Mouse (Mus musculus) hindbrain, embryonic 16.5 days (tissue): ENCODE results near the gene Mical2. TPM values are rescaled to one million over a fixed set of nuclear protein-coding genes. Genes with fewer than 3 reads are reported as not detected.

Experiments
- ATAC-seq: fragments of 200-750 bp; cut with Nextera tagmentation; 2 replicates; pipeline ENCODE4 v1.8.0; 2017; ENCODE audit warnings: moderate TSS enrichment, moderate library complexity
- H3K27ac ChIP-seq: fragments of 300-500 bp; sonication (generic); 2 replicates; pipeline ENCODE4 v1.5.1; 2014; ENCODE audit warnings: low read depth, mild to moderate bottlenecking, control low read depth, low read length, moderate library complexity
- H3K27me3 ChIP-seq: fragments of 300-500 bp; sonication (generic); replicated peaks from 2 replicates; pipeline ENCODE4 v1.6.1; 2014; ENCODE audit warnings: low read length; ENCODE audit not compliant: control insufficient read depth, insufficient read depth
- H3K36me3 ChIP-seq: fragments of 300-500 bp; sonication (generic); 2 replicates; pipeline ENCODE4 v1.6.1; 2014; ENCODE audit warnings: mild to moderate bottlenecking, low read length, moderate library complexity, mixed read lengths; ENCODE audit not compliant: control insufficient read depth, insufficient read depth
- H3K4me1 ChIP-seq: fragments of 300-500 bp; sonication (generic); 2 replicates; pipeline ENCODE4 v1.6.1; 2014; ENCODE audit warnings: low read depth, low read length; ENCODE audit not compliant: control insufficient read depth, insufficient read depth
- H3K4me2 ChIP-seq: fragments of 300-500 bp; sonication (generic); 2 replicates; pipeline ENCODE4 v1.6.1; 2014; ENCODE audit warnings: mild to moderate bottlenecking, low read length, control low read depth, moderate library complexity
- H3K4me3 ChIP-seq: fragments of 300-500 bp; sonication (generic); 2 replicates; pipeline ENCODE4 v1.5.1; 2014; ENCODE audit warnings: mild to moderate bottlenecking, low read length, control low read depth, moderate library complexity
- H3K9ac ChIP-seq: fragments of 300-500 bp; sonication (generic); 2 replicates; pipeline ENCODE4 v1.6.1; 2014; ENCODE audit warnings: low read depth, mild to moderate bottlenecking, control low read depth, low read length, moderate library complexity
- H3K9me3 ChIP-seq: fragments of 300-500 bp; sonication (generic); 2 replicates; pipeline ENCODE4 v1.6.1; 2014; ENCODE audit warnings: mild to moderate bottlenecking, low read length, moderate library complexity; ENCODE audit not compliant: control insufficient read depth
- WGBS: fragments of 180-500 bp; shearing (Covaris S2); extraction: QIAGEN DNeasy Blood & Tissue Kit; methylation state at CpG from one replicate; pipeline ENCODE4 v1.1.7; 2014; 5-methylcytosine and 5-hydroxymethylcytosine counted together
- polyA plus RNA-seq: library from polyadenylated mRNA; unstranded; fragments of >200 nt; fragmentation: Nextera tagmentation; extraction: Ambion mirVana; gene quantifications from 2 replicates; pipeline ENCODE4 v1.2.1, GENCODE M21; 2015

Gene Mical2
- polyA plus RNA-seq, 1 experiment from 2014 or later: 7.2 TPM

- peaks cover 5% of the 10 kb centered on the region; the same call in 1 of the 2 replicates for H3K9me3 ChIP-seq
- 65% methylated on average over 7 of the region's 7 CpGs for WGBS
- H3K27ac ChIP-seq: no peak overlapping the region
- H3K27me3 ChIP-seq: peaks cover 16% of the 10 kb centered on the region
- no peak for ATAC-seq
- no peaks in the 10 kb centered on the region for H3K36me3 ChIP-seq
- no peak overlapping the region for H3K9ac ChIP-seq
- H3K4me1 ChIP-seq: peaks cover 12% of the 10 kb centered on the region
- H3K4me3 ChIP-seq: no peak overlapping the region
- no peak overlapping the region for H3K4me2 ChIP-seq
These were observed 2.7 kb upstream of the Mical2 start for GRCm38 (mm10) chr7:112222733-112223524.

GRCm38 (mm10) chr7:112224854-112225253, 802 bp upstream of the Mical2 start:
- Histone ChIP-seq H3K36me3 (no peaks in the 10 kb centered on the region), H3K4me1 (peaks cover 12% of the 10 kb centered on the region), H3K27me3 (peaks cover 18% of the 10 kb centered on the region), H3K9me3 (peaks cover 5% of the 10 kb centered on the region; the same call in 1 of the 2 replicates), H3K9ac (no peak overlapping the region), H3K4me3 (no peak overlapping the region), H3K27ac (no peak overlapping the region), H3K4me2 (no peak overlapping the region; the same call in 1 of the 2 replicates)
- WGBS: 73% methylated on average over 12 of the region's 12 CpGs
- ATAC-seq: no peak

GRCm38 (mm10) chr7:112226446-112227265, 1.0 kb downstream of the Mical2 start:
- H3K4me3 ChIP-seq: peak overlapping the region; percentile 69
- no peak overlapping the region for H3K27ac ChIP-seq
- no peak for ATAC-seq
- peak overlapping the region; percentile 69 for H3K9ac ChIP-seq
- H3K4me1 ChIP-seq: peaks cover 12% of the 10 kb centered on the region
- H3K9me3 ChIP-seq: no peaks in the 10 kb centered on the region
- peak overlapping the region; percentile 98 for H3K4me2 ChIP-seq
- H3K36me3 ChIP-seq: no peaks in the 10 kb centered on the region
- WGBS: 4% methylated on average over 24 of the region's 24 CpGs
- H3K27me3 ChIP-seq: peaks cover 18% of the 10 kb centered on the region

- 34% methylated on average over 6 of the region's 6 CpGs for WGBS
- no peak overlapping the region for H3K9ac ChIP-seq
- H3K4me3 ChIP-seq: peak overlapping the region; percentile 69
- H3K36me3 ChIP-seq: no peaks in the 10 kb centered on the region
- H3K4me1 ChIP-seq: peaks cover 12% of the 10 kb centered on the region
- no peaks in the 10 kb centered on the region for H3K9me3 ChIP-seq
- H3K4me2 ChIP-seq: peak overlapping the region; percentile 98
- H3K27me3 ChIP-seq: peaks cover 18% of the 10 kb centered on the region
- no peak for ATAC-seq
- H3K27ac ChIP-seq: no peak overlapping the region
These were observed 1.6 kb downstream of the Mical2 start for GRCm38 (mm10) chr7:112227266-112227562.

- no peaks in the 10 kb centered on the region for H3K9me3 ChIP-seq
- H3K4me1 ChIP-seq: peaks cover 23% of the 10 kb centered on the region
- no peak for ATAC-seq
- H3K9ac ChIP-seq: peak overlapping the region; percentile 19; the same call in 1 of the 2 replicates
- no peaks in the 10 kb centered on the region for H3K36me3 ChIP-seq
- no peak overlapping the region for H3K4me3 ChIP-seq
- 49% methylated on average over 20 of the region's 20 CpGs for WGBS
- H3K27ac ChIP-seq: no peak overlapping the region
- H3K27me3 ChIP-seq: peaks cover 18% of the 10 kb centered on the region
- peak overlapping the region; percentile 11; the same call in 1 of the 2 replicates for H3K4me2 ChIP-seq
These were observed 3.3 kb downstream of the Mical2 start for GRCm38 (mm10) chr7:112228827-112229498.

- H3K36me3 ChIP-seq: no peaks in the 10 kb centered on the region
- H3K27ac ChIP-seq: no peak overlapping the region
- H3K27me3 ChIP-seq: peaks cover 11% of the 10 kb centered on the region
- no peaks in the 10 kb centered on the region for H3K9me3 ChIP-seq
- no peak for ATAC-seq
- H3K9ac ChIP-seq: no peak overlapping the region
- no peak overlapping the region for H3K4me2 ChIP-seq
- 87% methylated on average over 7 of the region's 7 CpGs for WGBS
- H3K4me3 ChIP-seq: no peak overlapping the region
- peaks cover 12% of the 10 kb centered on the region for H3K4me1 ChIP-seq
These were observed 6.1 kb downstream of the Mical2 start for GRCm38 (mm10) chr7:112231731-112232130.

GRCm38 (mm10) chr7:112233345-112234005, 7.8 kb downstream of the Mical2 start:
- H3K4me3 ChIP-seq: no peak overlapping the region
- H3K27me3 ChIP-seq: no peaks in the 10 kb centered on the region
- peaks cover 12% of the 10 kb centered on the region for H3K4me1 ChIP-seq
- 0 out of 2 replicates have a peak overlapping the region, but pooled peaks have one; percentile 24 for H3K9ac ChIP-seq
- no peaks in the 10 kb centered on the region for H3K36me3 ChIP-seq
- 14% methylated on average over 7 of the region's 7 CpGs for WGBS
- peak; percentile 74 for ATAC-seq
- H3K4me2 ChIP-seq: peak overlapping the region; percentile 13; the same call in 1 of the 2 replicates
- no peaks in the 10 kb centered on the region for H3K9me3 ChIP-seq
- peak overlapping the region; percentile 58 for H3K27ac ChIP-seq

- Histone ChIP-seq H3K9ac (no peak overlapping the region), H3K4me3 (no peak overlapping the region), H3K4me1 (peaks cover 12% of the 10 kb centered on the region), H3K27me3 (no peaks in the 10 kb centered on the region), H3K4me2 (no peak overlapping the region), H3K36me3 (no peaks in the 10 kb centered on the region), H3K9me3 (no peaks in the 10 kb centered on the region), H3K27ac (no peak overlapping the region)
- WGBS: 74% methylated on average over 4 of the region's 4 CpGs
- no peak for ATAC-seq
These were observed 8.8 kb downstream of the Mical2 start for GRCm38 (mm10) chr7:112234410-112234809.
